Mouse (Mus musculus) small intestine, adult 10 weeks (tissue): ENCODE measurements around the gene Ecm2. TPM values are rescaled to one million over a fixed set of nuclear protein-coding genes. Genes with fewer than 3 reads are reported as not detected.

Experiments
- polyA plus RNA-seq: library from polyadenylated mRNA; stranded (reverse); fragments of 350-450 nt; fragmentation: Illumina TruSeq; extraction: RNeasy Lipid Tissue Mini Kit (QIAGEN cat#74804); gene quantifications from one replicate; pipeline ENCODE4 v1.2.3, GENCODE M21; 2014; ENCODE audit warnings: low replicate concordance

Gene Ecm2
- polyA plus RNA-seq, result 8.3 TPM

GRCm38 (mm10) chr13:49504510-49504909, at the start of gene Ecm2:
TSS of gene Ecm2 (plus strand) at chr13:49504810.

DNA sequence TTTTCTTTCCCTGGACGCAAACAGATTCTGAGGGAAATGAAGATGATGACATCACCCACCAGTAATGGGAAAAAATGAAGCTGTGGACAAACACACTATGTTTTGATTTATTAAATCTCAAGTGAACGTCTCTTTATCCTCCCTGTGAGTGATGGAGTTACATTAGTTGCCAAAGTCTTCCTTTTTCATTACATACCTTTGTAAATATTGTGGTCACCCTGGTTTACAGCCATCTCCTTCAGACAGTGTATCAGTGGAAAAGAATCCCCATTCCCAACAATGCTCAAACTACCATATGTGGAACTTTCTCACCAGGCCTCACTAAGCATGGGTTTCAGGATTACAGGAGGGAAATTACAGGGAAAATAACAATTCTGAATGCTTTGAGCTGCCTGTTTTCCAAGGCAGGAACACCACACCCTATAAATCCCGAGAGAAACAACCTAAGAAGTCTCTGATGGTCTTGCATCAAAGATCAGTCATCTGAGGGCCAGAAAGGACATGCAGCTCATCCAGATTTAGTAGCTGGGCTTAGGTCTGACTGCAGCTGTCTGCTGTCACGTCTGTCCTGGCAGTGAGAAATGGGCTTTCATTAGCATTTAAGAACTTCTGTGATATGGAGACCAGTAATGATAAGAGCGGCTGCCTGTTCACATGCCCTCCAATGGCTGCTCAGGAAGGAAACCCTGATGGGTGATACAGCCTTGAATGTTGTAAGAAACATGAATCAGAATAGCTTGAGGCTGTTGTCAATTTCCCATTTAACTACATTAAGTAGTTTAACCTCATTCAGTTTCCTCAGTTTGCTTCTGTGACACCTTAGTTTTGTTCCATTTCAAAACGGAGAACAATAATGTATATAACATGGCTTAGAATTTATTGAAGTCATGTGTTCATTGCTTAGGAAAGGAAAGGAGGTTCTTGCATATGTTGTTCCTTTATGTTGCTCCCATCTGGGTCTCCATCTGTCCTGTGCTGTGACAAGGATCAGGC, 11.9 kb upstream of the Ecm2 start, which contains the start of gene Tes3-ps:
Gene Tes3-ps, plus strand, starts transcription at position 943 of the 993 bp plus-strand sequence.

GRCm38 (mm10) chr13:49544279-49544678, 39.7 kb downstream of the Ecm2 start, which contains the start of gene Aspn:
TSS of gene Aspn (plus strand) at chr13:49544443.

GRCm38 (mm10) chr13:49581541-49582530, 77.2 kb downstream of the Ecm2 start, which contains the start of gene Omd:
TSS of gene Omd (plus strand) at chr13:49582462.

Other genes with a start within 250 kb of the Ecm2 start
- gene Fgd3, start 184.5 kb upstream of the Ecm2 start, polyA plus RNA-seq, result 0.45 TPM
- gene Bicd2, start 163.2 kb upstream of the Ecm2 start, polyA plus RNA-seq, result 12.1 TPM
- 7.2 TPM for gene Ippk, start 83.6 kb upstream of the Ecm2 start, polyA plus RNA-seq
- 0.67 TPM for gene Tes3-ps, start 11.5 kb upstream of the Ecm2 start, polyA plus RNA-seq
- gene Aspn, start 39.6 kb downstream of the Ecm2 start, polyA plus RNA-seq, result 57.0 TPM
- 0.37 TPM for gene Omd, start 77.7 kb downstream of the Ecm2 start, polyA plus RNA-seq
- 114 TPM for gene Ogn, start 103.2 kb downstream of the Ecm2 start, polyA plus RNA-seq
- 20.4 TPM for gene Cenpp, start 148.0 kb downstream of the Ecm2 start, polyA plus RNA-seq
- gene Nol8, start 148.3 kb downstream of the Ecm2 start, polyA plus RNA-seq, result 25.5 TPM
- gene Iars, start 177.3 kb downstream of the Ecm2 start, polyA plus RNA-seq, result 35.0 TPM